Mouse (Mus musculus) bone marrow, adult 2 months (tissue): ENCODE results near the gene Catsper4.

Experiments used
- CTCF ChIP-seq: fragments of 200-500 bp; IDR thresholded peaks from 2 replicates; pipeline ENCODE4 v1.5.1; 2011; ENCODE audit warnings: low read length, control low read depth; ENCODE audit not compliant: control insufficient read depth, insufficient read depth
- POLR2A ChIP-seq: fragments of 200-500 bp; IDR thresholded peaks from 2 replicates; pipeline ENCODE4 v1.6.1; 2011; ENCODE audit warnings: low read depth, mild to moderate bottlenecking, control low read depth, low read length, borderline replicate concordance; ENCODE audit not compliant: control insufficient read depth

DNA sequence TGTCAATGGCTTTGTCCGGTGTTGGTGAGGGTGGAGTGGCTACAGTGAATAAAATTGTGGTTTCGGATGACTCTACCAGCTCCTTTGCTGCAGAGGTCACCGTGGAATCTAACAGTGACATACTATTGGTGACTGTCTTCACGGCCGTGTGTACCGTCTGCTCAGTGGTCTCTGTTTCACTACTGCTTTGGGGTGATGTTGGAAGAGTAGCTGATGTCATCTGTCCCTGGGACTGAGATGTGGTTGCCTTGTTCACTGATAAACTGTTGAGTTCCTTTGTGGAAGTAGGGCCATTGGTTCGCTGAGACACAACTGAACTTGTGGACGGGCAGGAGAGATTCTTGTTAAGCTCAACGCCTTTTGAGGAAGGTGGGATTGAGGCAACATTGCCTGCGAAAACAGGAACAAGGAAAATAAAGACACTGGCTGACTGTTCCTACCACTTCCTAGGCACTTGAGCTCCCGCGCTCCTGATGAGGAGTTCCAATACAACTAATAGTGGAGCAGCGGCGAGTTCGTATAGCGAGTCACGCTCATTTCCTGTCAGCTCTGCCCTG lies 23.8 kb downstream of the Catsper4 start:
- no peak for TF ChIP-seq CTCF
- TF ChIP-seq POLR2A: no peak
